Mouse (Mus musculus) cerebellum, adult 2 months (tissue): ENCODE measurements around the gene Stum. TPM values are rescaled to one million over a fixed set of nuclear protein-coding genes. Genes with fewer than 3 reads are reported as not detected.

ENCODE experiments used
- DNase-seq, 2 experiments: peaks; one replicate each; pipeline ENCODE4 v3.0.0; 2021
- H3K27ac ChIP-seq: fragments of 200-500 bp; 2 replicates; pipeline ENCODE4 v1.5.1; 2012; ENCODE audit warnings: low read length, control low read depth, inconsistent platforms; ENCODE audit not compliant: insufficient read depth
- H3K27me3 ChIP-seq: fragments of 200-500 bp; 2 replicates; pipeline ENCODE4 v1.6.1; 2012; ENCODE audit warnings: inconsistent platforms, mild to moderate bottlenecking, low read length, moderate library complexity; ENCODE audit not compliant: control insufficient read depth, insufficient read depth
- H3K4me1 ChIP-seq: fragments of 200-500 bp; 2 replicates; pipeline ENCODE4 v1.6.1; 2011; ENCODE audit warnings: low read length; ENCODE audit not compliant: control insufficient read depth, insufficient read depth
- H3K4me3 ChIP-seq: fragments of 200-500 bp; replicated peaks from 2 replicates; pipeline ENCODE3; 2011; ENCODE audit warnings: mild to moderate bottlenecking, low read depth, low read length, control low read depth; ENCODE audit not compliant: insufficient read depth
- CTCF ChIP-seq: fragments of 200-500 bp; IDR thresholded peaks from 2 replicates; pipeline ENCODE4 v1.5.1; 2011; ENCODE audit warnings: low read depth, mild to moderate bottlenecking, control low read depth, low read length, moderate library complexity, borderline replicate concordance; ENCODE audit not compliant: insufficient read depth
- POLR2A ChIP-seq: fragments of 200-500 bp; IDR thresholded peaks from 2 replicates; pipeline ENCODE4 v1.6.1; 2011; ENCODE audit warnings: low read length, control low read depth, borderline replicate concordance; ENCODE audit not compliant: insufficient read depth
- WGBS: fragments of 180-500 bp; shearing (Covaris S2); methylation state at CpG from one replicate; pipeline ENCODE4 v1.1.7; 2018; 5-methylcytosine and 5-hydroxymethylcytosine counted together
- polyA plus RNA-seq: library from polyadenylated mRNA; depleted of rRNA; stranded (reverse); fragments of >200 nt; gene quantifications from 2 replicates; pipeline ENCODE4 v1.2.3, GENCODE M21; 2012

Stum gene
- polyA plus RNA-seq, 1 experiment: 7.3 TPM

- no peak overlapping the region for H3K4me3 ChIP-seq
- no peak for DNase-seq
- TF ChIP-seq POLR2A: no peak
- no peak for TF ChIP-seq CTCF
- no peak overlapping the region for H3K27ac ChIP-seq
- no peaks in the 10 kb centered on the region for H3K27me3 ChIP-seq
- WGBS: 77% methylated on average over 4 of the region's 4 CpGs
- H3K4me1 ChIP-seq: peaks cover 3% of the 10 kb centered on the region; the same call in 1 of the 2 replicates
Observed at GRCm38 (mm10) chr1:180439496-180439895, 43.8 kb downstream of the Stum start.

- no peaks in the 10 kb centered on the region for H3K27me3 ChIP-seq
- H3K27ac ChIP-seq: no peak overlapping the region
- H3K4me1 ChIP-seq: peaks cover 4% of the 10 kb centered on the region; the same call in 1 of the 2 replicates
- no peak for TF ChIP-seq POLR2A
- TF ChIP-seq CTCF: no peak
- no peak overlapping the region for H3K4me3 ChIP-seq
- WGBS: 33% methylated on average over 9 of the region's 9 CpGs
- DNase-seq: no peak
Observed at GRCm38 (mm10) chr1:180434925-180435324, 48.4 kb downstream of the Stum start.

DNA sequence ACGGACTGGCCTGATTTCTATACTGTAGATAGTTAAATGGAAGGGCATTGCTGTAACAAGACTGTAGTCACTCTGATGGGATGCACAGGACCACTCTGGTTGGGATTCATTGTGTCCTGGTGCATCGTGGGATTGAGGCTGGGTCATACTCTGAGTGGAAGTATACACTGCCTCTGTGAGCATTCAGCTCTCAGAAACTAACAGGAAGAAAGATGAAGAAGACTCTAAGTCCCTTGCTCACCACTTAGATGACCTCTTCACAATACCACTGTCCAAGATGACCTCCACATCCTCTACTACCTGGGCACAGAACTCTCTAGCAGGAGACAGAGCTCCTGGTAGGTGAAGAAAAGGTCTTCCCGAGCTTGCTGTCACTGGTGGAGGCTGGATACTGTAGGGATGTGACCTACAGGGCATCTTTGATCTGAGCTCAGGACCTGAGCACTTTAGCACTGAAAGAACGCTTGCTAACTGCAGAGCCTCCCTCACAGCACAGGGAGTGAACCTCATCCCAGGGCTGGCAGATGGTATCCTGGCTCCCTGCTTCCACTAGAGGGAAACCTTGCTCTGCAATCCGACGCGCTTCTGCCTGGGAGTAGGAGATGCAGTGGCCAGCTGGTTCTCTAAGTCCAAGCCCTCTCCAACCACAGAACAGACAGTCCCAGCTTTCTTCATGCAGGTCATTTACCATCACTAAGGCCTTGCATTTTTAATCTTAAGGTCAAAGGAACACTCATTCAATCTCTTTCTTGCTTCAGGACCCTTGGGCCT is 49.3 kb downstream of the Stum start:
- no peaks in the 10 kb centered on the region for H3K27me3 ChIP-seq
- H3K4me3 ChIP-seq: no peak overlapping the region
- TF ChIP-seq POLR2A (no peak), CTCF (peak; percentile 99)
- H3K27ac ChIP-seq: no peak overlapping the region
- peak; percentile 76 to 79 for DNase-seq
- 18% methylated on average over 7 of the region's 7 CpGs for WGBS
- H3K4me1 ChIP-seq: peaks cover 4% of the 10 kb centered on the region; the same call in 1 of the 2 replicates

GRCm38 (mm10) chr1:180433098-180433538 is 50.2 kb downstream of the Stum start:
- no peak for DNase-seq
- Histone ChIP-seq H3K4me3 (no peak overlapping the region), H3K27me3 (no peaks in the 10 kb centered on the region), H3K27ac (no peak overlapping the region), H3K4me1 (peaks cover 4% of the 10 kb centered on the region; the same call in 1 of the 2 replicates)
- TF ChIP-seq CTCF (no peak), POLR2A (no peak)
- 7% methylated on average over 16 of the region's 16 CpGs for WGBS

DNA sequence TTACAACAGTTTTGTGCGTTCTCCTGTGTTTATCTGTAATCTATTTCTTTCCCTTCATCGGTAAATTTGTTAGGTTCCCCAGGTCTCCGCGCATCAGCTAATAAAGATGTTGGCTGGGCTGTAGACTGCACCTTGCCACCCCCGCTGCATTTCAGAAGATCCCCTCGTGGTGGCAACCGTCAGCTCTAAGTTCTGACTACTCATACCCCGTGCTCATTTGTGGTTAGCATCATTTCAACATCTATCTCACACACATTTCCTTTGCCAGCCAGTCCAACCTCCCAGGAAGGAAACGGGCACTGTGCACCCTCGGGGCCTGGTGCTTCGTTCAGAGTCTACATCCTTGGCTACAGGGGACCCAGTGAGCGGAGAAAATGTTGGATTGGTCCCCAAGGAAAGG is 51.5 kb downstream of the Stum start:
- TF ChIP-seq POLR2A (no peak), CTCF (no peak)
- 65% methylated on average over 12 of the region's 12 CpGs for WGBS
- no peaks in the 10 kb centered on the region for H3K27me3 ChIP-seq
- no peak overlapping the region for H3K27ac ChIP-seq
- H3K4me3 ChIP-seq: no peak overlapping the region
- H3K4me1 ChIP-seq: peaks cover 4% of the 10 kb centered on the region; the same call in 1 of the 2 replicates
- DNase-seq: no peak

DNA sequence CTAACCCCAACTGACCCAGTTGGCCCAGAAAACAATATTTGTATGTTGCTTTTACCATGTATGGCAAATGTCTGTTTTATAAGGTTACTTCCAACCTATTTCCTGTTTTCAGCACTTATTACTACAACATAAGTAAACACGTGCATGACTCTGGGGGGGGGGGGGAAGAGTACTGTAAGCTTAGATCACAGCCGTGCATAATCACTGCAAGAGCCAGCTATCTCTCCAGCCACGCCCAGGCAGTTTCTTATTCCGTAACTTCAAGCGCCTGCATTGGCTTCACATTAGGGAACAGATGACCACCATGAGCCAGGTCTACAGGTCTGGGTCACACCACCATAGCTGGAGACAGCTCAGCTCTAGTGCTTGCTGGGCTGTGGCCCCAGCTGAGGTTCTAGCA is 53.5 kb downstream of the Stum start:
- no peak for TF ChIP-seq POLR2A
- no peak for TF ChIP-seq CTCF
- 84% methylated on average over 5 of the region's 5 CpGs for WGBS
- peaks cover 4% of the 10 kb centered on the region; the same call in 1 of the 2 replicates for H3K4me1 ChIP-seq
- no peak for DNase-seq
- H3K27me3 ChIP-seq: no peaks in the 10 kb centered on the region
- no peak overlapping the region for H3K4me3 ChIP-seq
- H3K27ac ChIP-seq: no peak overlapping the region

- no peak overlapping the region for H3K4me3 ChIP-seq
- H3K27me3 ChIP-seq: no peaks in the 10 kb centered on the region
- no peak for DNase-seq
- 60% methylated on average over 8 of the region's 8 CpGs for WGBS
- no peak overlapping the region for H3K27ac ChIP-seq
- H3K4me1 ChIP-seq: no peaks in the 10 kb centered on the region
- no peak for TF ChIP-seq POLR2A
- no peak for TF ChIP-seq CTCF
Observed at GRCm38 (mm10) chr1:180428871-180429270, 54.4 kb downstream of the Stum start.
